Mouse (Mus musculus) thymus, postnatal 25 days (tissue): ENCODE data around the gene Nup50.
A peak's percentile ranks its signal among the peaks of the same experiment; 100 is the strongest.

Experiments used
- DNase-seq: peaks from one replicate; pipeline ENCODE4 v3.0.0; 2022

Gene Nup50

DNA sequence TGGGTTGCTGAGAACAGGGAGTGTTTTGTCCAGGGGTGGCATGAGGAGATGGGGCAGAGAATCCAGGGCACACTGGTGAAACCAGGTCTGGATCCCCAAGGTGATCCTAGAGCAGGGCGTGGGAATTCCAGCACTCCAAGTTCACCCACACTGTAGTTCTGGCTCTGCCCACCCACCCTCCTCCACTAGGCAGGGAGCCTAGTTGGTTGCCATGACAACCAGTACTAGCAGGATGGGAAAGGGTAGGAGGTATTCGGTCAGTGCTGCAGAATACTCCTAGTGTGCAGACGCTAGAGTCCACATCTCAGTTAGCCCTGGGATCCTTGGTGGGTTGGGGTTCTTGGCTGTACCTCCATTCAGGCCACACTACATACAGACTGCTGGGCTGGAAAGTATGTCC, 34.6 kb downstream of the Nup50 start:
- DNase-seq, result no peak

GRCm38 (mm10) chr15:84958331-84958730, 35.1 kb downstream of the Nup50 start:
- DNase-seq, result no peak

- DNase-seq, result no peak
Measured at GRCm38 (mm10) chr15:84959891-84960290, 36.7 kb downstream of the Nup50 start.

DNA sequence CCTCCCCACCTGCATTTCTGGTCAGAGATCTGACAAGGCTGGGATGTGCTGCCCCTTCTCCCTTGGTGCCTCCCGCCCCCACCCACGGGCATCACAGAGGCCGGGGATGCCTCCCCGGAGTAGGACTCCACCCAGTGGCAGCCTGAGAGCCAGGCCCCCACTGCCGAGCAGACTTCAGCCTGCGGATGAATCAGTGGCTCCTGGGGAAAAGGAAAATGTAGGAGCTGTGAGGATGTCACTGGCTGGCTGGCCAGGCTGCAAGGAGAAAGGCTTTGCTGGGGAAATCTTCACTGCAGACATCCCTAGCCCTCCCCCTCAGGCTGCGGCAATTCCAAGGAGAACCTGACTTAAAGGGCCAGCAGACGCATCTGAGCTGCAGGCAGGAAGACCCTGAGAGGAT, 37.5 kb downstream of the Nup50 start:
- no peak for DNase-seq

DNA sequence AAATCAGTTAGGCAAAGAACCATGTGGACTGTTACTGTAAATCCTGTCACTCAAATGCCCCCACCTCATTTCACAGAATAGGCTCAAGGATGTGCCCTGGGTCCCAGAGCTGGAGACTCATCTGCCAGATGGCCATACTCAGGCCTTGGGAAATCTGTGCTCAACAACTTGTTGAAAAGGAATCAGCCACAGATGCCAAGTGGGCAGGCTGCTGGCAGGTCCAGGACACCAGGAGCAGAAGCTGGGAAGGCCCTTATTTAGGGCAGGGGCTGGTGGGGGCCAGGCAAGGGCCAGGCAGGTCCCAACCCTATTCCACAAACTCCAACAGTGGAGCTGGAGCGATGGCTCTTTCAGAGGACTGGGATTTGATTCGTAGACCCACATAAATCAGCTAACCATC, 39.3 kb downstream of the Nup50 start:
- no peak for DNase-seq

GRCm38 (mm10) chr15:84964771-84965170, 41.6 kb downstream of the Nup50 start:
- no peak for DNase-seq

GRCm38 (mm10) chr15:84965575-84966360, 42.6 kb downstream of the Nup50 start:
- peak; percentile 63 for DNase-seq

- no peak for DNase-seq
Measured at GRCm38 (mm10) chr15:84968534-84968933, 45.3 kb downstream of the Nup50 start.

- DNase-seq, result no peak
Measured at GRCm38 (mm10) chr15:84972860-84973543, 49.8 kb downstream of the Nup50 start.

DNA sequence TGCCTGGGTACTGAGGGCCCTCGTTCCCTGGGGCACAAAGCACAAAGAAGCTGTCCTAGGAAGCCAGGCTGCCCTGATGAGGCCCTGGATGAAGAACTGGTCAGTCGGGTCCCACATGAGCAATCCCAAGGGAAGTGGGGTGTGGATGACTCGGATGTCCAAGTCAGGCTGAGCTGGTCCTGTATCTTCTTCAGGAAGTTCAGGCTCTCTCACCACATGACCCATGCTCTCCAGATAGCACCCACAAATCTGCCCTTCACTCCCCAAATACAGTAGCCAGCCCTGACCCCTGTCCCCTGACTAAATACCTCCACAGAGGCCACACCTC, 50.3 kb downstream of the Nup50 start:
- no peak for DNase-seq

- no peak for DNase-seq
Measured at GRCm38 (mm10) chr15:84975729-84976128, 52.5 kb downstream of the Nup50 start.

- DNase-seq, result no peak
Measured at GRCm38 (mm10) chr15:84981609-84982313, 58.5 kb downstream of the Nup50 start.

DNA sequence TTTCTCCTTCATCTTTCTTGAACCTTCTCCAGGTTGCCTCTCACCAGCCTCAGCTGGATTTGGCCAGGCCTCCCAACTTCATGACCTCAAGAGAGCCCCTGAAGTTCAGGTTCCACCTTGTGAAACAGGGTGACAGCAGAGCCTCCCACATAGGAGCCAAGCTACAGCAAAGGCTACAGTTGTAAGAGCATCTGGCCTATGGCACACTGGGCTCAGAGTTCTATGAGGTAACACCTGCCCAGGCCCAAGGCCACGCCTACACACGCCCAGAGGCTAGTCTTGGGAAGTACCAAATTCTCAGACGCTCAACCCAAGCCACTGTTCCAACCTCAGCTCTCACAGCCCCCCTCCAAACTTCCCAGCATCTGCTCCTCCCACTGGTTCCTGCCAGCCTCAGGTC, 59.7 kb downstream of the Nup50 start:
- DNase-seq, result no peak

DNA sequence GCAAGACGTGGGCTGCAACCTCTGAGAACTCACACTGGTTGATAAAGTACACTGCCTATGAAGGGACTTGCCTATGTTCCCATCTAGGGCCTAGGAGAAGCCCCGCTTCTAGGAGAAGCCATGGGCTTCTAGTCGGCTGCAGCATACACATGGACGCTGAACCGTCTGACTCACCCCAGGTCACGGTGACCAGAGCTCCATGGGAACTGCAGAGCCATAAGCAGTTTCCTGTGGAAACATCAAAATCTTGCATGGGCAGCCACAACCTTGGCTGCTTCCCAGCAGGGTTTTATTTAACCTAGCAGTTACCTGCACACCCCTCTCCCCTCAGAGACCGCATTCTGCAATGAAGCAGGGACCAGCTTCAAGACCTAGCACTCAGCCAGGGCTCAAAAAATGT, 60.5 kb downstream of the Nup50 start:
- no peak for DNase-seq

DNA sequence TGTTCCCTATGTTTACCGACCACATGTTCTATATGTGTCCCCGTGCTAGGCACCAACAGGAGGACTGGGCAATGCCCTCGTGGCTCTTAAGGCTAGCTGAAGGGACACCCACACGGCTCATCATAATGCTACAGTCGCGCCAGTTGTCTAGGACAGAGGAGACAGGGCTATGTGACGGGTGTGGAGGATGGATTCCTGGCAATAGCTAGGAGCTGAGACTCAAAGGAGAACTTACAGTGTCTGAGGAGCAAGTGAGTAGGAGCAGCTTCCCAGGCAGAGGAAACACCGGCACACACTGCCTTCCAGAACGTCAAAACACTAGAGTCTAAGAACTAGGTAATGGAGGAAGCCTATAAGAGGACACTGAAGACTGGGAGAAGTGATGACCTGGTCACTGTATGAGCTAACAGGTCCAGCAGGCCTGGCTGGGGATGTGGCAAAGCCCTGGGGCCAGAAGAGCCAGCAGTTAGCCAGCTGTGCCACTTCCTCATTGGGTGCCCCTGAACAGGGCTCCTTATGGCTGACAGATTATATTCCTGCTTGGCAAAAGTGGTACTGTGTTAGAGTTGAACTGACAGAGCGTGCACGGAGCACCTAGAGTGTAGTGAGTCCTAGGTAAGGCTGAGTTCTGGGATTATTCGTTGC, 62.4 kb downstream of the Nup50 start:
- no peak for DNase-seq

DNA sequence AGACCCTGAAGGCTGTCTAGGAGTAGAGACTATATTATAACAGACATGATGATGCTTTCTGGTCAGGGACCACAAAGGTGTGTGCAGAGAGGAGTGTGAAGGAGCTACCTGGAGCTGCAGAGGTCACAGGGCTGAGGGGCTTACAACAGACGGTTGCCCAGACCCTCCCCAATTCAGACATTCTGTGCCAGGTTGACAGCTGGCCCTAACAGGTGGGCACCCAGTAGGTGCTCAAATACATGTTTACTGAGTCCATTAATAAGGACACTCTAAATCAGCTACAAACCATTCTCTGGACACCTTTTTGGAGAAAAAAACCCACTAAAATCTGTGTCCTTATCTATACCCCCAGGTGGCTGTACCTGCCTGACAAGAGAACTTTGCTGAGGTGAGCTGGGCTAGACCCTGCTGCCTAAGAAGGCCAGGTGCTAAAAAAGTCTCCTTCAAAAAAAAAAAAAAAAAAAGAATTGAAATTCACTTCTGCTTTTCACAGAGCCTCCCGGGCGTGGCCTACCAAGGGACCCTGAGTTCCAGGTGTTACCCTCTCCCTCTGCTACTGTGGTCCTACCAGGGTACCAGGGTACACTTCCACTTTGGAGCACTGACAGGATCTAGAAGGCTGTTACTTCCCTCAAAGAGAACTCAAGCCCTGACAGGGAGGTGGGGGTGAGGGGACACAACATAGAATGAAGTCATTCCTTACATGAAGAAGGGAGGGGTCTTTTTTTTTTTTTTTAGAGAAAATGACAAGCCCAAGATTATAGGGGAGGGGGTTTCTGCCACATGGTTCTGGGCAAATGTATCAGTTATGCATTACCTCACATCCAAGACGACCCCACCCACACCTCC, 63.2 kb downstream of the Nup50 start:
- no peak for DNase-seq

DNA sequence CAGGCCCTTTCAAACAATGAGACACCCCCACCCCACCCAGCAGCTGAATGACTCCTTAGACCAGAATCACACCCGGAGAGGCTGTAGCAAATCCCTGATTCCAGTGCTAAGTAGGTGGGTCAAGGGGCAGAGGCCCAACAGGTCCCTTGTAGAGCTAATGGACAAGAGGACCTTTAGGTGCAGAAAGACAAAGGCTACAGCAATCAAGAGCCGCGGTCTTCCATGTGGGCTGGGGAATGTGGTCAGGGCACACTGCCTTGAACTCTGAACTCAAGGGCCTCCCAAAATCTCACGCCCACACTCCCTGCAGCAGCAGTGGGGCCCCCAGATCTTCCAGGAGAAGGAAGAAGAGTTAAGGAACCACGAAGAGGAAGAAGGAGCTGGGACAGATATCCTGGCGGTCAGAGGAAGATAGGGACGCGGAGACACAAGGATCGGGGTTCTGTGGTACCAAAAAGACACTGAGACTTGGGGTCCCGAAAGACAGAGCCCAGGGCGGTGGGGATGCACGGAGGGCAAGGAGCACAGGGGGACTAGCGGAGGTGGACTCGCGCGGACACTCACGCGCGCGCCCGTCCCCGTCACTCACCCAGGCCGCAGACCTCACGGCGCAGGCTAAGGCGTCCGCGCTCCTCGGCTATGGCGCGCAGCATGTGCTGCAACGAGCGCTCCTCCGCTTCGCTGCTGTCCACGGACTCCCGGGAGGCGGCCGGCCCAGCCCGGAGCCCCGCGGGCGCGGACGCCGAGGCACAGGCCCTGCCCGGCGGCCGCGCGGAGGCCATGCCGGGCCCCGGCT, 64.0 kb downstream of the Nup50 start:
- DNase-seq, result peak; percentile 27

- DNase-seq, result peak; percentile 91
Measured at GRCm38 (mm10) chr15:84987874-84988825, 64.9 kb downstream of the Nup50 start, which contains the start of gene 5031439G07Rik. TSS of gene 5031439G07Rik (minus strand) at chr15:84988551.

DNA sequence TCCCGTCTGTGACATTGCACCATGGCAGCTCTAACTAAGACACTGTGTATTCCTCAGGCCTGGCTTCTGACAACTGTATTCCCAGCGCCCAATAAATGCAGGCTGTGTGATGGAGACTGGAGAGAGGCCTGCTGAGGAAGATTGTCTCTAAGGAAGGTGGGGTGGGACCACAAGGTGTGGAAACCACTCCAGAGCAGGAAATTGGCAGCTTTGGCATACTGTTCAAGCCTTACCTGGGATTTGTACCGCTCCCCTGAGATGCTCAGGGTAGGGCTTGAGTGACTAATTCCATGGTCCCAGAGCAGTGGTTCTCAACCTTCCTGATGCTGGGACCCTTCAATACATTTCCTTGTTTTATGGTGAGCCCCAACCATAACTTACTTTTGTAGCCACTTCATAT, 65.9 kb downstream of the Nup50 start:
- no peak for DNase-seq

GRCm38 (mm10) chr15:84989771-84990170, 66.6 kb downstream of the Nup50 start:
- DNase-seq, result no peak
